Mouse (Mus musculus) spleen, adult 10 weeks (tissue): ENCODE results near the gene Ptgdr. TPM values are rescaled to one million over a fixed set of nuclear protein-coding genes. Genes with fewer than 3 reads are reported as not detected.

Experiments
- polyA plus RNA-seq: library from polyadenylated mRNA; stranded (reverse); fragments of 350-450 nt; fragmentation: Illumina TruSeq; extraction: RNeasy Lipid Tissue Mini Kit (QIAGEN cat#74804); gene quantifications from one replicate; pipeline ENCODE4 v1.2.3, GENCODE M21; 2015; ENCODE audit warnings: low replicate concordance; ENCODE audit not compliant: insufficient read depth

The Ptgdr gene
- polyA plus RNA-seq, result not detected

GRCm38 (mm10) chr14:44858868-44859613 lies at the start of gene Ptgdr:
Gene Ptgdr, minus strand, starts transcription at chr14:44859375.

Other genes starting within 250 kb of the Ptgdr start
- not detected for gene Gm5624, start 231.4 kb downstream of the Ptgdr start, polyA plus RNA-seq
- not detected for gene Gm8257, start 152.9 kb downstream of the Ptgdr start, polyA plus RNA-seq
- gene Gm8267, start 109.0 kb downstream of the Ptgdr start, polyA plus RNA-seq, result not detected
- 4.6 TPM for gene Ptger2, start 128.8 kb upstream of the Ptgdr start, polyA plus RNA-seq